Mouse (Mus musculus): ENCODE measurements around the gene Noc2l. TPM values are rescaled to one million over a fixed set of nuclear protein-coding genes. Genes with fewer than 3 reads are reported as not detected.
A peak's percentile ranks its signal among the peaks of the same experiment; 100 is the strongest.

Noc2l gene
- polyA plus RNA-seq, 1 experiment from 2014 or later: 124 TPM

- peaks cover 62% of the 10 kb centered on the region for H3K4me1 ChIP-seq
- H3K9me3 ChIP-seq: no peaks in the 10 kb centered on the region
- peaks cover 31% of the 10 kb centered on the region for H3K27me3 ChIP-seq (ENCODE audit: poor library complexity, severe bottlenecking)
- 71% methylated on average over 10 of the region's 10 CpGs for WGBS
- no peaks in the 10 kb centered on the region; the same call in 1 of the 2 replicates for H3K36me3 ChIP-seq (replicated peaks)
- no peak within 1 kb of the TSS for H3K4me3 ChIP-seq
- H3K27ac ChIP-seq: no peak within 1 kb of the TSS
- no peak for DNase-seq (ENCODE audit: extremely low spot score, low spot score)
These were observed 35.0 kb upstream of the Noc2l start, which contains the start of gene Isg15 for GRCm38 (mm10) chr4:156200623-156201475. Isg15 (minus strand) TSS chr4:156200818.

GRCm38 (mm10) chr4:156202462-156202893 is 33.3 kb upstream of the Noc2l start:
- Histone ChIP-seq H3K27me3 (ENCODE audit: poor library complexity, severe bottlenecking) (peaks cover 31% of the 10 kb centered on the region), H3K4me1 (peaks cover 51% of the 10 kb centered on the region), H3K4me3 (peak overlapping the region; percentile 73), H3K9me3 (no peaks in the 10 kb centered on the region), H3K36me3 (replicated peaks) (peaks cover 12% of the 10 kb centered on the region), H3K27ac (peak overlapping the region; percentile 91)
- no peak for DNase-seq (ENCODE audit: extremely low spot score, low spot score)
- 50% methylated on average over 12 of the region's 12 CpGs for WGBS

DNA sequence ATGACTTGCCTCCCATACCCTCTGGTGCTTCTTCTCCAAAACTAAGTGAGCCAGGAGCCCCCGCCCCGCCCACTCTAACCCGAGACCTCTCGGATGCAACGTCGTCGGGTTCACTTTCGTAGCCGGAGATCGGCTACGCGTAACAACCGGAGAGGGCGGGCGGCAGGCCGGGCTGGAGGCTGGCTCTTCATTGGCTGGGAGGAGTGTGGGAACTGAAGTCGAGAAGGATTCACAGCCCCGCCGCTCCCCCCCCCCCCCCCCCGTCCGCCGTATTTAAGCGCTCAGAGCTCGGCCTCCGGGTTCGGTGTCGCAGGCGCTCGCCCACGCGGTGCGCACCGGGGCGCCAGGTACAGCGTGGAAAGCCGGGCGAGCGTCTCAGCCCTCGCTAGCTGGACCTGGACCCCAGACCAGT is 32.8 kb upstream of the Noc2l start, which contains the start of gene AW011738:
Gene AW011738 (plus strand): TSS at position 304 of the 412 bp plus-strand sequence.
- Histone ChIP-seq H3K9me3 (no peaks in the 10 kb centered on the region), H3K4me3 (peak within 1 kb of the TSS; percentile 73), H3K27ac (peak within 1 kb of the TSS; percentile 91), H3K36me3 (replicated peaks) (peaks cover 15% of the 10 kb centered on the region), H3K4me1 (peaks cover 47% of the 10 kb centered on the region), H3K27me3 (ENCODE audit: poor library complexity, severe bottlenecking) (peaks cover 31% of the 10 kb centered on the region)
- under 1% methylated on average over 38 of the region's 39 CpGs for WGBS
- DNase-seq (ENCODE audit: extremely low spot score, low spot score): peak; percentile 82

GRCm38 (mm10) chr4:156203413-156204131 is 32.2 kb upstream of the Noc2l start:
- Histone ChIP-seq H3K27me3 (ENCODE audit: poor library complexity, severe bottlenecking) (peaks cover 31% of the 10 kb centered on the region), H3K4me1 (peaks cover 43% of the 10 kb centered on the region), H3K27ac (peak overlapping the region; percentile 91), H3K4me3 (peak overlapping the region; percentile 73), H3K36me3 (replicated peaks) (peaks cover 21% of the 10 kb centered on the region), H3K9me3 (no peaks in the 10 kb centered on the region)
- 0% methylated on average over 49 of the region's 49 CpGs for WGBS
- no peak for DNase-seq (ENCODE audit: extremely low spot score, low spot score)

GRCm38 (mm10) chr4:156208872-156209271 is 26.9 kb upstream of the Noc2l start:
- 95% methylated on average over 4 of the region's 4 CpGs for whole genome bisulfite sequencing
- Histone ChIP-seq H3K36me3 (replicated peaks) (peaks cover 29% of the 10 kb centered on the region), H3K4me3 (no peak overlapping the region), H3K27ac (no peak overlapping the region), H3K4me1 (peaks cover 20% of the 10 kb centered on the region), H3K27me3 (ENCODE audit: poor library complexity, severe bottlenecking) (peaks cover 16% of the 10 kb centered on the region), H3K9me3 (no peaks in the 10 kb centered on the region)
- DNase-seq (ENCODE audit: extremely low spot score, low spot score): no peak

DNA sequence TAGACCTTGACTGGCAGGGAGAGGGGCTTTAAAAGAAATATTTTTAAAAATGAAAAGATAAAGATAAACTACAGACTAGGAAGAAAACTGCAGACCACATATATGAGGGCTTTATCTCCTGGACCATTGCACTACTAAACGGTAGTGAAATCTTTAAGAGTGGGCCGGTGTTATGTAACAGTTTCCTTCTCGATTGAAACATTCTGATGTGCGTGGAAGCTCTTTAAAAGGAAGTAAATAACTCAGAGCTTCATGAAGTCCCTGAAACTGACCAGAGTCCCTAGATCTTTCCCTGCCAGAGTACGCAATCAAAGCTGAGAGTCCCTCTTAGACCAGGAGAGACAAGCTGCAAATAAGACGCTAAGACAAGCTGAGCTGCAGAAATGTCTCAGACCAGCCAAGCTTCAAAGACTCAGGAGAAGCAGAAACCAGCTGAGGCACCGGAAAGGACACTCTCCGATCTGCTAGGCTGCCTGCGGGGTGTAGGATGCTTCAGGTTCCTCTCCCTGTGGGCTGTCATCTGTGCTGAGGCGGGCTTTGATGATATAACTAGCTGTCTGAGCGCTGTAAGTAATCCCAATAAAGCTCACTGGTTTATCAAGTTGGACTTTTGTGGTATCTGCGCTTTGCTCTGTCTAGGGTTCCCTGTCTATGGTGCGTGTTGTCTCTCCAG is 25.7 kb upstream of the Noc2l start:
- no peak for DNase-seq (ENCODE audit: extremely low spot score, low spot score)
- Histone ChIP-seq H3K27ac (no peak overlapping the region), H3K4me1 (peaks cover 8% of the 10 kb centered on the region), H3K27me3 (ENCODE audit: poor library complexity, severe bottlenecking) (peaks cover 3% of the 10 kb centered on the region), H3K4me3 (no peak overlapping the region), H3K9me3 (no peaks in the 10 kb centered on the region), H3K36me3 (replicated peaks) (peaks cover 30% of the 10 kb centered on the region)
- 83% methylated on average over 13 of the region's 13 CpGs for WGBS

GRCm38 (mm10) chr4:156213134-156213533 is 22.7 kb upstream of the Noc2l start:
- H3K4me1 ChIP-seq: no peaks in the 10 kb centered on the region
- H3K9me3 ChIP-seq: no peaks in the 10 kb centered on the region
- 94% methylated on average over 13 of the region's 13 CpGs for WGBS
- peaks cover 14% of the 10 kb centered on the region for H3K36me3 ChIP-seq (replicated peaks)
- no peak overlapping the region for H3K4me3 ChIP-seq
- H3K27me3 ChIP-seq (ENCODE audit: poor library complexity, severe bottlenecking): no peaks in the 10 kb centered on the region
- DNase-seq (ENCODE audit: extremely low spot score, low spot score): no peak
- H3K27ac ChIP-seq: no peak overlapping the region

DNA sequence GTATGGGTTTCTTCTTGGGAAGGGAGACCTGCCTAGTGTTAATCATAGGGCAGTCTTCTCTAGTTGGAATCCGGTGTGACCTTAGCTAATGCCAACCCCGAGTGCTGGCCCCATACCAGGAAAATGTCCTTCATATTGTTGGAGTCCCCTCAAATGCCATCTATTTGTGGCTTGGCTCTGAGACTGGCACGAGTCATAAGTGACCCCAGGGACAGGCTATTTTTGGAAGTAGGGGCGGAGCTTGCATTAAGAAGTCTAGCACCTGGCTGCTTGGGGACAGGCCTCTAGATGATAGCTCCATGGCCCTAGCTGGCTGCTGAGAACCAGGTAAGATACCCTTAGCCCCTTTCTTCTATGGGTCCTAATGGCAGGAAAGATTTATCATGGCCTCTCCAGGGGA is 20.2 kb upstream of the Noc2l start, which contains the start of gene Perm1:
Gene Perm1 (plus strand): TSS at position 220 of the 400 bp plus-strand sequence.
- Histone ChIP-seq H3K4me3 (no peak within 1 kb of the TSS), H3K4me1 (no peaks in the 10 kb centered on the region), H3K27me3 (ENCODE audit: poor library complexity, severe bottlenecking) (no peaks in the 10 kb centered on the region), H3K36me3 (replicated peaks) (0 out of 2 replicates have a peak, but pooled peaks cover 3% of the 10 kb centered on the region), H3K27ac (no peak within 1 kb of the TSS), H3K9me3 (no peaks in the 10 kb centered on the region)
- DNase-seq (ENCODE audit: extremely low spot score, low spot score): no peak
- WGBS: 86% methylated on average over 4 of the region's 4 CpGs

GRCm38 (mm10) chr4:156216196-156216595 is 19.6 kb upstream of the Noc2l start:
- Histone ChIP-seq H3K27me3 (ENCODE audit: poor library complexity, severe bottlenecking) (no peaks in the 10 kb centered on the region), H3K4me3 (no peak overlapping the region), H3K4me1 (no peaks in the 10 kb centered on the region), H3K27ac (no peak overlapping the region), H3K9me3 (no peaks in the 10 kb centered on the region), H3K36me3 (replicated peaks) (0 out of 2 replicates have a peak, but pooled peaks cover 3% of the 10 kb centered on the region)
- no peak for DNase-seq (ENCODE audit: extremely low spot score, low spot score)
- WGBS: 92% methylated on average over 2 of the region's 2 CpGs

DNA sequence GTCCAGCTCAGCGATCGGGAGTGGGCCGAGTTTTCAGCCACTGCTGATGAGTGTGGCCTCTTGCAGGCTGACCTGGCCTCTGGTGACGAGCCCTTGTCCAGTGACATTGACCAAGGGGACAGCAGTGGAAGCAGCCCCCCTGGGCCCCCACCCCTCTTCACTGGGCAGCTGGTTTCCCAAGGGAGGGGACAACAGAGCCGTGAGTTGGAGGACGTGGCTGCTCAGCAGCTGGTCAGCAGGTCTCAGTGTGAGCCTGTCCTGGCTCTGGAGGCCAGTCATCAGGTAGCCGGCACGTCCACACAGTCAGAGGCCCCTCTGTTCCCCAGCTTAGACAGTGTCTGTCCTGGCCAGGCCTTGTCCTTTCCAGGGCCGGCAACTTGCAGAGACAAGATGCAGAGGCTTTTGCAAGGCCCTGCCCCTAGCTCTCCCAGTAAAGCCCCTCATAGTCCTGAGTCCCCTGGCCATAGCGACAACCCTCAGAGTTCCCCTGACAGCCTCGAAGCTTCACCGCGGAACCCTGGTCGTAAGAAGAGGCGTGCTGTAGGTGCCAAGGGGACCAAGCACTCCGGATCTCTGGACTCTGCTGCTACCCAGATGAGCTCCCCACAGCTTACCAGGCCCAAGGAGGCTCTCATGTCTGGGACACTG is 18.7 kb upstream of the Noc2l start:
- no peak for DNase-seq (ENCODE audit: extremely low spot score, low spot score)
- 89% methylated on average over 16 of the region's 16 CpGs for WGBS
- Histone ChIP-seq H3K4me1 (no peaks in the 10 kb centered on the region), H3K36me3 (replicated peaks) (0 out of 2 replicates have a peak, but pooled peaks cover 6% of the 10 kb centered on the region), H3K27ac (0 out of 2 replicates have a peak overlapping the region, but pooled peaks have one; percentile 25), H3K9me3 (no peaks in the 10 kb centered on the region), H3K27me3 (ENCODE audit: poor library complexity, severe bottlenecking) (no peaks in the 10 kb centered on the region), H3K4me3 (no peak overlapping the region)

- Histone ChIP-seq H3K4me1 (no peaks in the 10 kb centered on the region), H3K27me3 (ENCODE audit: poor library complexity, severe bottlenecking) (no peaks in the 10 kb centered on the region), H3K4me3 (no peak overlapping the region), H3K27ac (no peak overlapping the region), H3K9me3 (no peaks in the 10 kb centered on the region), H3K36me3 (replicated peaks) (0 out of 2 replicates have a peak, but pooled peaks cover 9% of the 10 kb centered on the region)
- no peak for DNase-seq (ENCODE audit: extremely low spot score, low spot score)
- 90% methylated on average over 16 of the region's 16 CpGs for WGBS
These were observed 18.0 kb upstream of the Noc2l start for GRCm38 (mm10) chr4:156217838-156218237.

GRCm38 (mm10) chr4:156219936-156220335 is 15.9 kb upstream of the Noc2l start:
- 0 out of 2 replicates have a peak, but pooled peaks cover 6% of the 10 kb centered on the region for H3K36me3 ChIP-seq (replicated peaks)
- H3K4me1 ChIP-seq: no peaks in the 10 kb centered on the region
- H3K27me3 ChIP-seq (ENCODE audit: poor library complexity, severe bottlenecking): no peaks in the 10 kb centered on the region
- 92% methylated on average over 11 of the region's 11 CpGs for WGBS
- DNase-seq (ENCODE audit: extremely low spot score, low spot score): no peak
- H3K27ac ChIP-seq: no peak overlapping the region
- no peaks in the 10 kb centered on the region for H3K9me3 ChIP-seq
- no peak overlapping the region for H3K4me3 ChIP-seq
